19 mouse cellular contexts compared by ENCODE assay signal in the genomic region with DNA sequence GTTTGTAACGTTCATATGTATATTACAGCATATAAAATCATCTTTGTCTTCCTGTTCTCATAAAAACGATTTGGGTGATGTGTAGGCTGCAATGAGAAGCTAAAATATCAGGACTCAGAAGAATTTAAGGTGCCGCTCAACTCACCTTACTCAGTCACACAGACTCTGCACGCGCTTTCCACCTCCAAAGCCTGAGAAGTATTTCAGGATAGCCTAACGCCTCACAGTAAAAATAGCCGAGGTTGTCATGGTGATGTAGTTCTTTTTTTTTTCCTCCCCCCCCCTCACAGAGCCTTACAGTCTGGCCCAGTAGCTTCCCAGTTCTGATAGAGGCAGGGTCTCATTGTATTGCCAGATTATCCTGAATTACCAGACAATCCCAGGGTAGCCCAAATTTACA. TPM values are rescaled to one million over a fixed set of nuclear protein-coding genes. Genes with fewer than 3 reads are reported as not detected.
A peak's percentile ranks its signal among the peaks of the same experiment; 100 is the strongest.
DNase-seq lines count a peak whose midpoint lies in the region; ATAC-seq and TF ChIP-seq lines count a peak whose summit lies in the region.
"Had no signal": no experiment of that assay in that cellular context is flagged by ENCODE, and none has a peak within 500 bp of the region (broad histone marks: within the 10 kb centered on the region; RNA-seq: fewer than 3 reads in every experiment).

No protein-coding gene starts in this region.

- no peak for ATAC-seq in hindbrain, embryonic 12.5 days (ENCODE audit: low FRiP score)
- no peak for ATAC-seq in hindbrain, embryonic 13.5 days (ENCODE audit: low FRiP score)

- peak overlapping the region; percentile 86 for H3K27ac ChIP-seq in layer of hippocampus, adult 2 months
- no peak overlapping the region for H3K27ac ChIP-seq in hindbrain, embryonic 12.5 days
- H3K27ac ChIP-seq in hindbrain, embryonic 13.5 days: no peak overlapping the region
- H3K27ac ChIP-seq: embryonic facial prominence, embryonic 10.5 days; neural tube, embryonic 15.5 days had no signal

- no peak overlapping the region for H3K4me2 ChIP-seq in hindbrain, embryonic 12.5 days (replicated peaks)
- no peak overlapping the region for H3K4me2 ChIP-seq in hindbrain, embryonic 13.5 days
- H3K4me2 ChIP-seq: liver, embryonic 11.5 days; midbrain, embryonic 11.5 days; neural tube, embryonic 15.5 days had no signal

- WGBS in hindbrain, embryonic 12.5 days: 73% methylated on average over 7 of the region's 7 CpGs
- 71% methylated on average over 7 of the region's 7 CpGs for WGBS in hindbrain, embryonic 13.5 days

- H3K4me1 ChIP-seq in hindbrain, embryonic 12.5 days: no peaks in the 10 kb centered on the region
- H3K4me1 ChIP-seq in hindbrain, embryonic 13.5 days (replicated peaks): no peaks in the 10 kb centered on the region
- H3K4me1 ChIP-seq: embryonic facial prominence, embryonic 10.5 days; neural tube, embryonic 15.5 days had no signal

- H3K27me3 ChIP-seq in hindbrain, embryonic 12.5 days: 0 out of 2 replicates have a peak, but pooled peaks cover 2% of the 10 kb centered on the region
- H3K27me3 ChIP-seq in hindbrain, embryonic 13.5 days: 0 out of 2 replicates have a peak, but pooled peaks cover 3% of the 10 kb centered on the region

- TF ChIP-seq CTCF in layer of hippocampus, adult 2 months (conservative IDR thresholded peaks at IDR 0.05): no peak

- no peaks in the 10 kb centered on the region for H3K36me3 ChIP-seq in hindbrain, embryonic 12.5 days
- H3K36me3 ChIP-seq in hindbrain, embryonic 13.5 days: no peaks in the 10 kb centered on the region
- H3K36me3 ChIP-seq: embryonic facial prominence, embryonic 10.5 days; neural tube, embryonic 15.5 days had no signal

- no peak overlapping the region for H3K9ac ChIP-seq in hindbrain, embryonic 12.5 days
- H3K9ac ChIP-seq in hindbrain, embryonic 13.5 days: no peak overlapping the region
- H3K9ac ChIP-seq: neural tube, embryonic 15.5 days had no signal

- DNase-seq in layer of hippocampus, adult 2 months (ENCODE audit: low spot score in 2 of 2): peak; percentile 20 to 45
- DNase-seq in layer of hippocampus, adult 9-10 months (ENCODE audit: low spot score): no peak
- DNase-seq in left cerebral cortex, adult 18-20 months (ENCODE audit: low spot score in 2 of 2): peak; percentile 46 to 50
- DNase-seq in right cerebral cortex, adult 18-20 months: peak; percentile 71
- peak; percentile 90 for DNase-seq in telencephalon, adult 2 months (ENCODE audit: low read depth, low spot score)
- DNase-seq in B cell, adult 2 months: no peak
- DNase-seq: cerebellum, postnatal 25 days; gastrocnemius, postnatal 25 days; kidney, postnatal 4 days; lung, adult 2 months; lung, postnatal 36 days; retina, postnatal 1 day; thymus, postnatal 4 days had no signal

- no peak overlapping the region; the same call in 1 of the 2 replicates for H3K4me3 ChIP-seq in layer of hippocampus, adult 2 months
- no peak overlapping the region for H3K4me3 ChIP-seq in hindbrain, embryonic 12.5 days
- no peak overlapping the region for H3K4me3 ChIP-seq in hindbrain, embryonic 13.5 days
- H3K4me3 ChIP-seq: embryonic facial prominence, embryonic 10.5 days; neural tube, embryonic 15.5 days had no signal

- H3K9me3 ChIP-seq in hindbrain, embryonic 12.5 days (replicated peaks): no peaks in the 10 kb centered on the region
- H3K9me3 ChIP-seq in hindbrain, embryonic 13.5 days: no peaks in the 10 kb centered on the region
- H3K9me3 ChIP-seq: embryonic facial prominence, embryonic 10.5 days; neural tube, embryonic 15.5 days had no signal

RNA-seq across cellular contexts. Expression of gene Angel2, which starts 6.0 kb away (rescaled TPM):
- total RNA-seq in layer of hippocampus, adult 2 months (2021): 10 to 100 TPM; 53.1 to 60.0 TPM
- total RNA-seq in left cerebral cortex, adult 18-20 months (2021): 10 to 100 TPM; 56.2 to 56.7 TPM
- polyA plus RNA-seq in hindbrain, embryonic 12.5 days (2016; fragmentation: Nextera tagmentation; extraction: Ambion mirVana): 63.1 and 64.4 TPM in 2 replicates
- 55.4 and 57.0 TPM in 2 replicates for polyA plus RNA-seq in hindbrain, embryonic 13.5 days (2015; fragmentation: Nextera tagmentation; extraction: Ambion mirVana)

RNA-seq across cellular contexts. Expression of gene Rps6kc1, which starts 7.4 kb away (rescaled TPM):
- total RNA-seq in layer of hippocampus, adult 2 months (2021): 10 to 100 TPM; 83.7 to 85.8 TPM
- 100 to 1,000 TPM; 138 to 147 TPM for total RNA-seq in left cerebral cortex, adult 18-20 months (2021)
- polyA plus RNA-seq in hindbrain, embryonic 12.5 days (2016; fragmentation: Nextera tagmentation; extraction: Ambion mirVana): 23.9 and 29.1 TPM in 2 replicates
- polyA plus RNA-seq in hindbrain, embryonic 13.5 days (2015; fragmentation: Nextera tagmentation; extraction: Ambion mirVana): 28.6 and 29.5 TPM in 2 replicates

Comparison
In these comparisons a context has a peak if more than half of its experiments do, and no peak if none do; other contexts are left out.
1. DNase-seq: peak in layer of hippocampus, adult 2 months (2 of 2), left cerebral cortex, adult 18-20 months (2 of 2), right cerebral cortex, adult 18-20 months (single experiment) and telencephalon, adult 2 months (single experiment); none in layer of hippocampus, adult 9-10 months (single experiment) and B cell, adult 2 months (0 of 2).